Mouse (Mus musculus) CH12.LX (cell line): ENCODE data around the gene Nub1. TPM values are rescaled to one million over a fixed set of nuclear protein-coding genes. Genes with fewer than 3 reads are reported as not detected.

Experiments used
- DNase-seq: peaks from one replicate; pipeline ENCODE4 v3.0.0-alpha.2; 2013; ENCODE audit errors: extremely low read depth
- H3K27ac ChIP-seq: 2 replicates; pipeline ENCODE4 v1.5.1; 2012; ENCODE audit warnings: low read depth, mild to moderate bottlenecking, control low read depth, moderate library complexity; ENCODE audit not compliant: insufficient read depth
- H3K27me3 ChIP-seq: replicated peaks from 2 replicates; pipeline ENCODE3; 2012; ENCODE audit warnings: inconsistent platforms
- H3K36me3 ChIP-seq, 2 experiments: replicated peaks in 1 of 2; 2 replicates each; pipeline versions ENCODE3 to v1.6.1; 2012; ENCODE audit warnings: inconsistent platforms in 1 of 2, low read length in 1 of 2, mild to moderate bottlenecking in 1 of 2, mixed read lengths in 1 of 2, moderate library complexity in 1 of 2; ENCODE audit not compliant: control insufficient read depth in 1 of 2, insufficient read depth in 1 of 2
- H3K4me1 ChIP-seq, 2 experiments: 2 replicates each; pipeline ENCODE4 v1.6.1; 2012; ENCODE audit warnings: inconsistent platforms in 1 of 2, moderate library complexity in 1 of 2; ENCODE audit not compliant: insufficient read depth in 2 of 2, control insufficient read depth in 1 of 2
- H3K4me2 ChIP-seq: 2 replicates; pipeline ENCODE4 v1.6.1; 2012; ENCODE audit warnings: low read depth, mild to moderate bottlenecking, control low read depth; ENCODE audit not compliant: poor library complexity, insufficient read depth, severe bottlenecking
- H3K4me3 ChIP-seq, 3 experiments: fragments of 150-350 bp in 1 of 3; sonication (generic) in 1 of 3; replicated peaks in 1 of 3; 2 replicates each; pipeline versions ENCODE3 to v1.5.1; 2011 to 2012; ENCODE audit warnings: low read depth in 2 of 3, low read length in 2 of 3, mild to moderate bottlenecking in 2 of 3, moderate library complexity in 2 of 3, control low read depth in 1 of 3, improper control_type of control experiment in 1 of 3, inconsistent platforms in 1 of 3, mixed read lengths in 1 of 3; ENCODE audit not compliant: poor library complexity in 1 of 3
- H3K79me2 ChIP-seq: replicated peaks from 2 replicates; pipeline ENCODE4 v1.6.1; 2012; ENCODE audit warnings: mild to moderate bottlenecking, moderate library complexity; ENCODE audit not compliant: control insufficient read depth, poor library complexity, insufficient read depth, severe bottlenecking; ENCODE audit errors: extremely low read depth
- H3K9ac ChIP-seq: 2 replicates; pipeline ENCODE4 v1.6.1; 2012; ENCODE audit warnings: low read depth, mild to moderate bottlenecking, control low read depth, moderate library complexity; ENCODE audit not compliant: insufficient read depth
- H3K9me3 ChIP-seq: replicated peaks from 2 replicates; pipeline ENCODE3; 2012; ENCODE audit warnings: low read length, inconsistent platforms, mixed read lengths
- CHD2 ChIP-seq: IDR thresholded peaks from 2 replicates; pipeline ENCODE4 v1.6.1; 2011; ENCODE audit warnings: low read length, improper control_type of control experiment
- CTCF ChIP-seq, 2 experiments: IDR thresholded peaks in 1 of 2; conservative IDR thresholded peaks in 1 of 2; 2 replicates each; pipeline ENCODE4 v1.5.1; 2011 to 2012; ENCODE audit warnings: low read depth in 2 of 2, low read length in 2 of 2, improper control_type of control experiment in 1 of 2, inconsistent platforms in 1 of 2, mild to moderate bottlenecking in 1 of 2, moderate library complexity in 1 of 2
- E2F4 ChIP-seq: IDR thresholded peaks from 2 replicates; pipeline ENCODE4 v1.6.1; 2011; ENCODE audit warnings: low read depth, low read length, improper control_type of control experiment; ENCODE audit not compliant: insufficient replicate concordance
- EP300 ChIP-seq: IDR thresholded peaks from 2 replicates; pipeline ENCODE4 v1.6.1; 2011; ENCODE audit warnings: low read length, improper control_type of control experiment
- ETS1 ChIP-seq: conservative IDR thresholded peaks from 2 replicates; pipeline ENCODE4 v1.6.1; 2012; ENCODE audit warnings: low read depth, mild to moderate bottlenecking, inconsistent platforms, low read length, improper control_type of control experiment, moderate library complexity
- JUN ChIP-seq: IDR thresholded peaks from 2 replicates; pipeline ENCODE4 v1.6.1; 2011; ENCODE audit warnings: low read depth, mild to moderate bottlenecking, low read length, improper control_type of control experiment, moderate library complexity; ENCODE audit not compliant: insufficient read depth
- MAX ChIP-seq: IDR thresholded peaks from 2 replicates; pipeline ENCODE4 v1.6.1; 2011; ENCODE audit warnings: low read length, improper control_type of control experiment
- MAZ ChIP-seq: IDR thresholded peaks from 2 replicates; pipeline ENCODE4 v1.6.1; 2012; ENCODE audit warnings: low read depth, mild to moderate bottlenecking, inconsistent platforms, low read length, improper control_type of control experiment, moderate library complexity
- MEF2A ChIP-seq: IDR thresholded peaks from 2 replicates; pipeline ENCODE4 v1.6.1; 2014; ENCODE audit warnings: low read depth, mild to moderate bottlenecking, inconsistent platforms, low read length, improper control_type of control experiment, borderline replicate concordance
- NELFE ChIP-seq: IDR thresholded peaks from 2 replicates; pipeline ENCODE4 v1.6.1; 2011; ENCODE audit warnings: low read depth, low read length, improper control_type of control experiment
- NRF1 ChIP-seq: IDR thresholded peaks from 2 replicates; pipeline ENCODE4 v1.6.1; 2014; ENCODE audit warnings: low read depth, mild to moderate bottlenecking, inconsistent platforms, low read length, improper control_type of control experiment, moderate library complexity
- POLR2A ChIP-seq: IDR thresholded peaks from 2 replicates; pipeline ENCODE4 v1.6.1; 2011; ENCODE audit warnings: low read depth, mild to moderate bottlenecking, improper control_type of control experiment, low read length
- POLR2AphosphoS2 ChIP-seq: IDR thresholded peaks from 2 replicates; pipeline ENCODE4 v1.6.1; 2011; ENCODE audit warnings: low read depth, low read length, improper control_type of control experiment
- RAD21 ChIP-seq: IDR thresholded peaks from 2 replicates; pipeline ENCODE4 v1.6.1; 2011; ENCODE audit warnings: low read depth, mild to moderate bottlenecking, low read length, improper control_type of control experiment, moderate library complexity
- RCOR1 ChIP-seq: conservative IDR thresholded peaks from 2 replicates; pipeline ENCODE4 v1.6.1; 2012; ENCODE audit warnings: low read depth, mild to moderate bottlenecking, inconsistent platforms, low read length, improper control_type of control experiment
- SIN3A ChIP-seq: IDR thresholded peaks from 2 replicates; pipeline ENCODE4 v1.6.1; 2012; ENCODE audit warnings: low read length, improper control_type of control experiment, inconsistent platforms
- ZC3H11A ChIP-seq: IDR thresholded peaks from 2 replicates; pipeline ENCODE4 v1.6.1; 2012; ENCODE audit warnings: low read depth, mild to moderate bottlenecking, inconsistent platforms, low read length, improper control_type of control experiment
- ZMIZ1 ChIP-seq: IDR thresholded peaks from 2 replicates; pipeline ENCODE4 v1.6.1; 2012; ENCODE audit warnings: low read depth, mild to moderate bottlenecking, inconsistent platforms, low read length, improper control_type of control experiment
- dilution Hi-C: fragments of 300-500 bp; cut with MboI; formaldehyde crosslinking; loops from 2 replicates; pipeline ENCODE4 v1.14.3; 2020; ENCODE audit warnings: low sequenced_read_pairs; ENCODE audit not compliant: extremely low pct_unique_long_range_greater_than_20kb, extremely low pct_ligation_motif_present
- in situ Hi-C: fragments of 300-500 bp; cut with MboI; formaldehyde crosslinking; loops from 3 replicates; pipeline ENCODE4 v1.14.3; 2019; ENCODE audit warnings: low sequenced_read_pairs, low pct_ligation_motif_present, low pct_unique_long_range_greater_than_20kb, mixed read lengths
- polyA plus RNA-seq: library from polyadenylated mRNA; unstranded; fragments of >175 nt; gene quantifications from 2 replicates; pipeline ENCODE4 v1.2.1, GENCODE M21; 2012; ENCODE audit warnings: low read depth; ENCODE audit not compliant: insufficient read length
- total RNA-seq, 2 experiments: library from RNA; depleted of rRNA; stranded (reverse); fragments of 300-350 nt in 1 of 2; fragments of >200 nt in 1 of 2; gene quantifications; 2 replicates each; pipeline ENCODE4 v1.2.3; 2012 to 2014

Nub1 gene
- total and polyA plus RNA-seq, 3 experiments = 58.1 to 83.2 (median 69.3) TPM

DNA sequence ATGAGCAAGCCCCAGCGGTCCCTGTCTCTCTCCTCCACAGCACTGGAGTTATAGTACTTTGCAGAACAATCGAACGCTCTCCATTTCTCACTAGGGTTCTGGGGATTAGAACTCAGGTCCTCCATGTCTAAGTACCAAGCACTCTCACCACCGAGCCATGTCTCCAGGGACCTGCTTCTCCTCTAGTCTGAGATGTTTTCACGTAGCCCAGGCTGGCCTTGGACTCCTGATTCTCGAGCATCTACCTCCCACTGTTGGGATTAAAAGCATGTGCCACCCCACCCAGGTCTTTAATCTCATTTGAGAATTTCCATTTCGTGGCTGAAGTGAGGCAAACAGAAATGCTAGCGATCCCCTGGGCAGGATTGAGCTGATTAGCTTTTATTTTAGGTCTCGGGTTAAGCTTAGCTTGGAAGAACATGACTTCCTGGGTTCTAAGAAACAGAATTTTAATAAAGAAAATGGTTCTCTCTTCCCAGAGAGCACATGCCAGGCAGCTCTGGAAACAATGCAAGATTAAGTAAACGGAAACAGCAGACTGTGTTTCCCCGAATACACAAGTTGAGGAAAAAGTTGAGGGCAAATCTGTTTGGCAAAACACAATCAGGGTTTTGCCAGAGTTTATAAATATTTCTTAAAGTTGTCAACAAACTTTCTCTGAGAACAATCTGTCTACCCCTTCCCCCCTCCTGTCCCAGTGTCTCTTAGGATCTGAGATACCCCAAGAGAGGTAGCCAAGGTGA, 38.4 kb downstream of the Nub1 start:
- dilution Hi-C loops = no loop called here

DNA sequence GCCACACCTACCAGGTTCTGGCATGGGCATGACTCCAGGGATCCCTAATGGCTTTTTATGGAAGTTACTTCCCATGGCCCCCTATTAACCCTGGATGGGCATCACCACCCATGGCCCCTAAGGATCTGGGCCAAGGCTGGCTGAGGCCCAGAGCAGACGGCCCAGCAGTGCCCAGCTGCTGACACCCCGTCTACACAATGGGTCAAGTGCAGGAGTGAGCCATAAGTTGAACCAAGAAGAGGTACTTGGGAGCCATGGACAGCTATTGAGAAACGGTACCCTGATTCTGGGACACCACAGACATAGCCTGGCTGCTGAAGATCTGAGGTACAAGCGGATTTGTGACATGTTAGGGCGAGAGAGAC, 38.9 kb downstream of the Nub1 start:
- DNase-seq = no peak
- no peak overlapping the region for H3K4me2 ChIP-seq
- dilution Hi-C loops (no loop called here), in situ Hi-C loops (no loop called here)
- H3K9ac ChIP-seq = no peak overlapping the region
- no peaks in the 10 kb centered on the region for H3K27me3 ChIP-seq
- H3K4me3 ChIP-seq = no peak overlapping the region
- no peak overlapping the region for H3K27ac ChIP-seq
- no peaks in the 10 kb centered on the region for H3K9me3 ChIP-seq
- TF ChIP-seq EP300 (no peak), MAZ (no peak), NELFE (no peak), CHD2 (no peak), POLR2AphosphoS2 (no peak), POLR2A (no peak), ETS1 (no peak), CTCF (conservative IDR thresholded peaks at IDR 0.05 in 1 of 2, IDR thresholded peaks at IDR 0.05 in 1 of 2; ENCODE audit: low read depth in 2 of 2, low read length in 2 of 2) (no peak), JUN (no peak)
- H3K4me1 ChIP-seq = peaks cover 0 to 3% of the 10 kb centered on the region in 2 experiments; a peak in 2 of 4 replicates
- no peaks in the 10 kb centered on the region for H3K36me3 ChIP-seq
- no peaks in the 10 kb centered on the region for H3K79me2 ChIP-seq

More for the DNA sequence above, 38.4 kb downstream of the Nub1 start:
- TF ChIP-seq NRF1 (no peak), ETS1 (no peak), RCOR1 (no peak), CHD2 (no peak), SIN3A (no peak), NELFE (no peak), CTCF (conservative IDR thresholded peaks at IDR 0.05 in 1 of 2, IDR thresholded peaks at IDR 0.05 in 1 of 2; ENCODE audit: low read depth in 2 of 2, low read length in 2 of 2) (no peak), MEF2A (no peak), ZMIZ1 (no peak), MAX (no peak), ZC3H11A (no peak), RAD21 (no peak), E2F4 (no peak)
- Histone ChIP-seq H3K27ac (no peak overlapping the region), H3K36me3 (no peaks in the 10 kb centered on the region), H3K9me3 (no peaks in the 10 kb centered on the region), H3K4me2 (no peak overlapping the region), H3K9ac (no peak overlapping the region), H3K4me3 (no peak overlapping the region), H3K79me2 (no peaks in the 10 kb centered on the region), H3K4me1 (peaks cover 0 to 3% of the 10 kb centered on the region in 2 experiments; a peak in 2 of 4 replicates), H3K27me3 (no peaks in the 10 kb centered on the region)
- DNase-seq = no peak
- in situ Hi-C loops = no loop called here
